Mouse (Mus musculus) midbrain, postnatal 0 days (tissue): ENCODE measurements around the gene Kif3a. TPM values are rescaled to one million over a fixed set of nuclear protein-coding genes. Genes with fewer than 3 reads are reported as not detected.
A peak's percentile ranks its signal among the peaks of the same experiment; 100 is the strongest.

ENCODE experiments used
- ATAC-seq: fragments of 200-750 bp; cut with Nextera tagmentation; 2 replicates; pipeline ENCODE4 v1.8.0; 2017; ENCODE audit warnings: moderate number of reproducible peaks, mild to moderate bottlenecking, moderate TSS enrichment, moderate library complexity; ENCODE audit not compliant: low FRiP score
- DNase-seq: peaks from one replicate; pipeline ENCODE4 v3.0.0-alpha.2; 2015; ENCODE audit warnings: low spot score
- H3K27ac ChIP-seq: fragments of 300-500 bp; sonication (generic); 2 replicates; pipeline ENCODE4 v1.5.1; 2014; ENCODE audit warnings: low read depth, mild to moderate bottlenecking, low read length, mixed read lengths
- H3K27me3 ChIP-seq: fragments of 300-500 bp; sonication (generic); 2 replicates; pipeline ENCODE4 v1.6.1; 2014; ENCODE audit warnings: low read length, control low read depth, mixed read lengths; ENCODE audit not compliant: insufficient read depth
- H3K36me3 ChIP-seq: fragments of 300-500 bp; sonication (generic); 2 replicates; pipeline ENCODE4 v1.6.1; 2014; ENCODE audit warnings: low read length, control low read depth, mixed read lengths; ENCODE audit not compliant: insufficient read depth
- H3K4me1 ChIP-seq: fragments of 300-500 bp; sonication (generic); 2 replicates; pipeline ENCODE4 v1.6.1; 2014; ENCODE audit warnings: mild to moderate bottlenecking, control low read depth, antibody characterized with exemption, low read length, mixed read lengths; ENCODE audit not compliant: insufficient read depth
- H3K4me2 ChIP-seq: fragments of 300-500 bp; sonication (generic); 2 replicates; pipeline ENCODE4 v1.6.1; 2014; ENCODE audit warnings: low read depth, mild to moderate bottlenecking, low read length, mixed read lengths; ENCODE audit not compliant: poor library complexity, severe bottlenecking
- H3K4me3 ChIP-seq: fragments of 300-500 bp; sonication (generic); 2 replicates; pipeline ENCODE4 v1.5.1; 2014; ENCODE audit warnings: low read depth, mild to moderate bottlenecking, low read length, moderate library complexity
- H3K9ac ChIP-seq: fragments of 300-500 bp; sonication (generic); replicated peaks from 2 replicates; pipeline ENCODE4 v1.6.1; 2014; ENCODE audit warnings: mild to moderate bottlenecking, low read length, moderate library complexity, mixed read lengths; ENCODE audit not compliant: poor library complexity, severe bottlenecking
- H3K9me3 ChIP-seq: fragments of 300-500 bp; sonication (generic); 2 replicates; pipeline ENCODE4 v1.6.1; 2016; ENCODE audit warnings: low read length, control low read depth
- CTCF ChIP-seq: IDR thresholded peaks from 2 replicates; pipeline ENCODE4 v1.5.1; 2016; ENCODE audit warnings: antibody characterized with exemption, mild to moderate bottlenecking
- WGBS: fragments of 180-500 bp; shearing (Covaris S2); extraction: QIAGEN DNeasy Blood & Tissue Kit; methylation state at CpG from one replicate; pipeline ENCODE4 v1.1.7; 2014; 5-methylcytosine and 5-hydroxymethylcytosine counted together
- polyA plus RNA-seq: library from polyadenylated mRNA; unstranded; fragments of >200 nt; fragmentation: Nextera tagmentation; extraction: Ambion mirVana; gene quantifications from 2 replicates; pipeline ENCODE4 v1.2.1, GENCODE M21; 2015
- total RNA-seq: library from RNA; depleted of rRNA; stranded (reverse); fragments of >200 nt; gene quantifications from 2 replicates; pipeline ENCODE4 v1.2.3, GENCODE M21; 2014

Kif3a gene
- total and polyA plus RNA-seq, 2 experiments from 2014 or later: 114 to 386 TPM

- TF ChIP-seq CTCF: no peak
- Histone ChIP-seq H3K9ac (no peak overlapping the region), H3K4me2 (no peak overlapping the region), H3K4me3 (no peak overlapping the region), H3K9me3 (no peaks in the 10 kb centered on the region), H3K27ac (no peak overlapping the region), H3K4me1 (peaks cover 16% of the 10 kb centered on the region; the same call in 1 of the 2 replicates), H3K36me3 (no peaks in the 10 kb centered on the region), H3K27me3 (no peaks in the 10 kb centered on the region)
- 45% methylated on average over 4 of the region's 4 CpGs for WGBS
- ATAC-seq: no peak
- no peak for DNase-seq
Observed at GRCm38 (mm10) chr11:53525461-53525860, 41.7 kb upstream of the Kif3a start.

- H3K36me3 ChIP-seq: peaks cover 2% of the 10 kb centered on the region
- H3K4me1 ChIP-seq: peaks cover 16% of the 10 kb centered on the region; the same call in 1 of the 2 replicates
- H3K27ac ChIP-seq: 0 out of 2 replicates have a peak overlapping the region, but pooled peaks have one; percentile 8
- ATAC-seq (no peak), DNase-seq (no peak)
- H3K4me3 ChIP-seq: no peak overlapping the region
- H3K9ac ChIP-seq: no peak overlapping the region
- WGBS: 80% methylated on average over 9 of the region's 9 CpGs
- H3K9me3 ChIP-seq: no peaks in the 10 kb centered on the region
- no peak for TF ChIP-seq CTCF
- no peaks in the 10 kb centered on the region for H3K27me3 ChIP-seq
- no peak overlapping the region for H3K4me2 ChIP-seq
Observed at GRCm38 (mm10) chr11:53528397-53529252, 38.6 kb upstream of the Kif3a start.

- Histone ChIP-seq H3K36me3 (peaks cover 8% of the 10 kb centered on the region), H3K4me2 (no peak overlapping the region), H3K9ac (0 out of 2 replicates have a peak overlapping the region, but pooled peaks have one; percentile 19), H3K27ac (no peak overlapping the region), H3K4me3 (no peak overlapping the region), H3K27me3 (no peaks in the 10 kb centered on the region), H3K4me1 (peaks cover 14% of the 10 kb centered on the region; the same call in 1 of the 2 replicates), H3K9me3 (no peaks in the 10 kb centered on the region)
- TF ChIP-seq CTCF: no peak
- ATAC-seq (no peak), DNase-seq (peak; percentile 34)
- 57% methylated on average over 6 of the region's 6 CpGs for WGBS
Observed at GRCm38 (mm10) chr11:53529253-53529557, 38.0 kb upstream of the Kif3a start.

GRCm38 (mm10) chr11:53530001-53530400, 37.2 kb upstream of the Kif3a start:
- no peaks in the 10 kb centered on the region for H3K9me3 ChIP-seq
- H3K4me2 ChIP-seq: no peak overlapping the region
- H3K4me3 ChIP-seq: no peak overlapping the region
- peaks cover 14% of the 10 kb centered on the region; the same call in 1 of the 2 replicates for H3K4me1 ChIP-seq
- no peak overlapping the region for H3K9ac ChIP-seq
- H3K27me3 ChIP-seq: no peaks in the 10 kb centered on the region
- ATAC-seq (no peak), DNase-seq (no peak)
- TF ChIP-seq CTCF: no peak
- WGBS: 85% methylated on average over 9 of the region's 9 CpGs
- H3K36me3 ChIP-seq: peaks cover 16% of the 10 kb centered on the region
- H3K27ac ChIP-seq: no peak overlapping the region

- peaks cover 11% of the 10 kb centered on the region; the same call in 1 of the 2 replicates for H3K4me1 ChIP-seq
- no peak overlapping the region for H3K4me2 ChIP-seq
- H3K9ac ChIP-seq: no peak overlapping the region
- TF ChIP-seq CTCF: no peak
- ATAC-seq: no peak
- no peak overlapping the region for H3K27ac ChIP-seq
- no peak overlapping the region for H3K4me3 ChIP-seq
- H3K9me3 ChIP-seq: no peaks in the 10 kb centered on the region
- peaks cover 33% of the 10 kb centered on the region for H3K36me3 ChIP-seq
- 93% methylated on average over 10 of the region's 10 CpGs for WGBS
- H3K27me3 ChIP-seq: no peaks in the 10 kb centered on the region
- no peak for DNase-seq
Observed at GRCm38 (mm10) chr11:53531578-53532230, 35.5 kb upstream of the Kif3a start.

- DNase-seq (no peak), ATAC-seq (no peak)
- TF ChIP-seq CTCF: no peak
- Histone ChIP-seq H3K9ac (no peak overlapping the region), H3K36me3 (peaks cover 38% of the 10 kb centered on the region), H3K27ac (no peak overlapping the region), H3K4me3 (no peak overlapping the region), H3K4me1 (peaks cover 11% of the 10 kb centered on the region; the same call in 1 of the 2 replicates), H3K27me3 (no peaks in the 10 kb centered on the region), H3K4me2 (no peak overlapping the region), H3K9me3 (no peaks in the 10 kb centered on the region)
- 88% methylated on average over 1 of the region's 1 CpGs for WGBS
Observed at GRCm38 (mm10) chr11:53532231-53532620, 35.0 kb upstream of the Kif3a start.
